Mouse (Mus musculus) spleen, adult 2 months (tissue): ENCODE data around the gene Nme7.

Source experiments
- CTCF ChIP-seq: fragments of 200-500 bp; IDR thresholded peaks from 2 replicates; pipeline ENCODE4 v1.5.1; 2011; ENCODE audit warnings: mild to moderate bottlenecking, inconsistent platforms; ENCODE audit not compliant: insufficient read depth, insufficient read length, insufficient replicate concordance; ENCODE audit errors: extremely low read depth
- POLR2A ChIP-seq: fragments of 200-500 bp; IDR thresholded peaks from 2 replicates; pipeline ENCODE4 v1.6.1; 2011; ENCODE audit warnings: low read depth, low read length, inconsistent platforms

- TF ChIP-seq CTCF (no peak), POLR2A (no peak)
Observed at GRCm38 (mm10) chr1:164445620-164446162, 141.8 kb downstream of the Nme7 start.
